Mouse (Mus musculus): ENCODE measurements around the gene Dpp10. TPM values are rescaled to one million over a fixed set of nuclear protein-coding genes. Genes with fewer than 3 reads are reported as not detected.

Gene Dpp10
- total and polyA plus RNA-seq, 3 experiments, result not detected

GRCm38 (mm10) chr1:124044161-124044560, 1.2 kb downstream of the Dpp10 start:
- no peak overlapping the region for H3K9ac ChIP-seq (ENCODE audit: control insufficient read depth, low read depth, low read length, poor library complexity, severe bottlenecking)
- no peaks in the 10 kb centered on the region for H3K27me3 ChIP-seq (ENCODE audit: control insufficient read depth in 1 of 2, insufficient read depth in 2 of 2, low read length in 2 of 2)
- no peaks in the 10 kb centered on the region for H3K4me1 ChIP-seq (ENCODE audit: control insufficient read depth in 1 of 2, insufficient read depth in 2 of 2, low read length in 2 of 2)
- H3K4me3 ChIP-seq (ENCODE audit: control insufficient read depth in 1 of 2, insufficient read depth in 1 of 2, low read depth in 2 of 2, low read length in 2 of 2), result no peak overlapping the region
- no peaks in the 10 kb centered on the region for H3K79me2 ChIP-seq (ENCODE audit: control insufficient read depth, insufficient read depth, low read length, poor library complexity)
- no peak for DNase-seq (ENCODE audit: low read depth, low spot score)
- no peaks in the 10 kb centered on the region for H3K36me3 ChIP-seq (ENCODE audit: control insufficient read depth in 1 of 2, insufficient read depth in 2 of 2, low read length in 2 of 2)
- no peak overlapping the region for H3K27ac ChIP-seq (ENCODE audit: control insufficient read depth, low read depth, low read length)
- TF ChIP-seq CHD2 (IDR thresholded peaks at IDR 0.05; ENCODE audit: low read length), result no peak
- TF ChIP-seq POLR2A (IDR thresholded peaks at IDR 0.05; ENCODE audit: control insufficient read depth in 1 of 2, insufficient read depth in 1 of 2, low read depth in 1 of 2, low read length in 2 of 2, poor library complexity in 1 of 2), result no peak
- no peak for TF ChIP-seq CHD1 (IDR thresholded peaks at IDR 0.05; ENCODE audit: low read depth, low read length)
- TF ChIP-seq UBTF (IDR thresholded peaks at IDR 0.05; ENCODE audit: borderline replicate concordance, insufficient read depth, low read depth, low read length), result no peak
- TF ChIP-seq JUND (IDR thresholded peaks at IDR 0.05; ENCODE audit: low read depth, low read length), result no peak
- no peak for TF ChIP-seq BHLHE40 (IDR thresholded peaks at IDR 0.05; ENCODE audit: borderline replicate concordance, low read depth, low read length)
- TF ChIP-seq USF1 (IDR thresholded peaks at IDR 0.05; ENCODE audit: low read depth, low read length), result no peak
- no peaks in the 10 kb centered on the region for H3K9me3 ChIP-seq (replicated peaks; ENCODE audit: insufficient read depth, low read length)

GRCm38 (mm10) chr1:124043421-124043820, 1.9 kb downstream of the Dpp10 start:
- no peak for DNase-seq (ENCODE audit: low read depth, low spot score)
- TF ChIP-seq TAL1 (IDR thresholded peaks at IDR 0.05; ENCODE audit: low read length) (no peak), CTCF (IDR thresholded peaks at IDR 0.05 in 2 of 3, conservative IDR thresholded peaks at IDR 0.05 in 1 of 3; ENCODE audit: control insufficient read depth in 1 of 3, insufficient read depth in 1 of 3, low read depth in 2 of 3, low read length in 3 of 3, poor library complexity in 1 of 3, severe bottlenecking in 1 of 3) (no peak), TCF12 (IDR thresholded peaks at IDR 0.05; ENCODE audit: low read depth, low read length) (no peak), HCFC1 (IDR thresholded peaks at IDR 0.05; ENCODE audit: low read depth, low read length) (no peak), BHLHE40 (IDR thresholded peaks at IDR 0.05; ENCODE audit: borderline replicate concordance, low read depth, low read length) (no peak), RAD21 (IDR thresholded peaks at IDR 0.05; ENCODE audit: low read depth, low read length) (no peak), POLR2AphosphoS2 (IDR thresholded peaks at IDR 0.05; ENCODE audit: low read length) (no peak), USF1 (IDR thresholded peaks at IDR 0.05; ENCODE audit: low read depth, low read length) (no peak)
- no peaks in the 10 kb centered on the region for H3K27me3 ChIP-seq (ENCODE audit: control insufficient read depth in 1 of 2, insufficient read depth in 2 of 2, low read length in 2 of 2)

GRCm38 (mm10) chr1:124041559-124041958, 3.8 kb downstream of the Dpp10 start:
- no peaks in the 10 kb centered on the region for H3K9me3 ChIP-seq (replicated peaks; ENCODE audit: insufficient read depth, low read length)
- peak; percentile 5 for DNase-seq (ENCODE audit: low read depth, low spot score)
- TF ChIP-seq UBTF (IDR thresholded peaks at IDR 0.05; ENCODE audit: borderline replicate concordance, insufficient read depth, low read depth, low read length) (no peak), CTCF (IDR thresholded peaks at IDR 0.05 in 2 of 3, conservative IDR thresholded peaks at IDR 0.05 in 1 of 3; ENCODE audit: control insufficient read depth in 1 of 3, insufficient read depth in 1 of 3, low read depth in 2 of 3, low read length in 3 of 3, poor library complexity in 1 of 3, severe bottlenecking in 1 of 3) (peak in 2 of 3 experiments; percentile 5 to 23; a peak in 2 of 6 replicates), E2F4 (IDR thresholded peaks at IDR 0.05; ENCODE audit: borderline replicate concordance, low read depth, low read length) (no peak), USF2 (IDR thresholded peaks at IDR 0.05; ENCODE audit: borderline replicate concordance in 1 of 2, insufficient read depth in 1 of 2, low read depth in 1 of 2, low read length in 2 of 2) (no peak), USF1 (IDR thresholded peaks at IDR 0.05; ENCODE audit: low read depth, low read length) (no peak), BHLHE40 (IDR thresholded peaks at IDR 0.05; ENCODE audit: borderline replicate concordance, low read depth, low read length) (no peak), SMC3 (IDR thresholded peaks at IDR 0.05; ENCODE audit: low read depth, low read length) (peak; percentile 19; the same call in 1 of the 2 replicates), TAL1 (IDR thresholded peaks at IDR 0.05; ENCODE audit: low read length) (no peak), KAT2A (conservative IDR thresholded peaks at IDR 0.05; ENCODE audit: low read depth, low read length) (no peak), RAD21 (IDR thresholded peaks at IDR 0.05; ENCODE audit: low read depth, low read length) (peak; percentile 15), ZMIZ1 (IDR thresholded peaks at IDR 0.05; ENCODE audit: low read depth, low read length) (no peak), NRF1 (IDR thresholded peaks at IDR 0.05; ENCODE audit: insufficient read depth, low read depth, low read length, poor library complexity, severe bottlenecking) (no peak), TBP (IDR thresholded peaks at IDR 0.05; ENCODE audit: low read depth, low read length) (no peak), ZC3H11A (IDR thresholded peaks at IDR 0.05; ENCODE audit: low read depth, low read length) (no peak)
- no peaks in the 10 kb centered on the region for H3K36me3 ChIP-seq (ENCODE audit: control insufficient read depth in 1 of 2, insufficient read depth in 2 of 2, low read length in 2 of 2)
- H3K4me3 ChIP-seq (ENCODE audit: control insufficient read depth in 1 of 2, insufficient read depth in 1 of 2, low read depth in 2 of 2, low read length in 2 of 2), result no peak overlapping the region
- no peak overlapping the region for H3K27ac ChIP-seq (ENCODE audit: control insufficient read depth, low read depth, low read length)
- no peak overlapping the region for H3K9ac ChIP-seq (ENCODE audit: control insufficient read depth, low read depth, low read length, poor library complexity, severe bottlenecking)
- H3K27me3 ChIP-seq (ENCODE audit: control insufficient read depth in 1 of 2, insufficient read depth in 2 of 2, low read length in 2 of 2), result no peaks in the 10 kb centered on the region
- H3K4me1 ChIP-seq (ENCODE audit: control insufficient read depth in 1 of 2, insufficient read depth in 2 of 2, low read length in 2 of 2), result no peaks in the 10 kb centered on the region
- H3K79me2 ChIP-seq (ENCODE audit: control insufficient read depth, insufficient read depth, low read length, poor library complexity), result no peaks in the 10 kb centered on the region

More at GRCm38 (mm10) chr1:124043421-124043820, 1.9 kb downstream of the Dpp10 start:
- Histone ChIP-seq H3K9me3 (replicated peaks; ENCODE audit: insufficient read depth, low read length) (no peaks in the 10 kb centered on the region), H3K36me3 (ENCODE audit: control insufficient read depth in 1 of 2, insufficient read depth in 2 of 2, low read length in 2 of 2) (no peaks in the 10 kb centered on the region), H3K9ac (ENCODE audit: control insufficient read depth, low read depth, low read length, poor library complexity, severe bottlenecking) (no peak overlapping the region), H3K79me2 (ENCODE audit: control insufficient read depth, insufficient read depth, low read length, poor library complexity) (no peaks in the 10 kb centered on the region), H3K4me1 (ENCODE audit: control insufficient read depth in 1 of 2, insufficient read depth in 2 of 2, low read length in 2 of 2) (no peaks in the 10 kb centered on the region), H3K4me3 (ENCODE audit: control insufficient read depth in 1 of 2, insufficient read depth in 1 of 2, low read depth in 2 of 2, low read length in 2 of 2) (no peak overlapping the region), H3K27ac (ENCODE audit: control insufficient read depth, low read depth, low read length) (no peak overlapping the region)
